Mouse (Mus musculus): ENCODE measurements around the gene Nkx2-5. TPM values are rescaled to one million over a fixed set of nuclear protein-coding genes. Genes with fewer than 3 reads are reported as not detected.

Nkx2-5 gene
- total RNA-seq, 2 experiments from 2014 or later, result not detected

GRCm38 (mm10) chr17:26793068-26793765 is 51.6 kb downstream of the Nkx2-5 start:
- intact Hi-C loops (cut with DNase I), result no loop called here
- no peak for DNase-seq (ENCODE audit: low spot score in 2 of 2)

- intact Hi-C loops (cut with DNase I), result no loop called here
- peak in 1 of 2 experiments; percentile 7 for DNase-seq (ENCODE audit: low spot score in 2 of 2)
Measured at GRCm38 (mm10) chr17:26792096-26792495, 52.7 kb downstream of the Nkx2-5 start.

GRCm38 (mm10) chr17:26791580-26791979 is 53.2 kb downstream of the Nkx2-5 start:
- intact Hi-C loops (cut with DNase I), result no loop called here
- peak; percentile 44 to 46 for DNase-seq (ENCODE audit: low spot score in 2 of 2)

- intact Hi-C loops (cut with DNase I), result no loop called here
- no peak for DNase-seq (ENCODE audit: low spot score in 2 of 2)
Measured at GRCm38 (mm10) chr17:26790269-26791214, 54.3 kb downstream of the Nkx2-5 start.

- DNase-seq (ENCODE audit: low spot score in 2 of 2), result no peak
- intact Hi-C loops (cut with DNase I), result no loop called here
Measured at GRCm38 (mm10) chr17:26789460-26790268, 55.1 kb downstream of the Nkx2-5 start.

GRCm38 (mm10) chr17:26788986-26789385 is 55.8 kb downstream of the Nkx2-5 start:
- intact Hi-C loops (cut with DNase I), result no loop called here
- DNase-seq (ENCODE audit: low spot score in 2 of 2), result no peak

Other genes starting within 250 kb of the Nkx2-5 start
- 10 to 100 TPM; 41.3 to 44.1 TPM for gene Atp6v0e, start 181.8 kb downstream of the Nkx2-5 start, total RNA-seq (2021)
- gene Crebrf, start 129.4 kb downstream of the Nkx2-5 start, total RNA-seq (2021), result 100 to 1,000 TPM; 117 to 118 TPM
- gene Bnip1, start 63.9 kb downstream of the Nkx2-5 start, total RNA-seq (2021), result 10 to 100 TPM; 33.9 to 34.8 TPM
- gene Kifc5b, start 72.1 kb upstream of the Nkx2-5 start, total RNA-seq (2021), result 1 to 10 TPM; 1.9 to 4.2 TPM
- 10 to 100 TPM; 28.9 to 30.8 TPM for gene Phf1, start 88.0 kb upstream of the Nkx2-5 start, total RNA-seq (2021)
- gene Cuta, start 94.6 kb upstream of the Nkx2-5 start, total RNA-seq (2021), result 100 to 1,000 TPM in 1 of 2 experiments, 10 to 100 TPM in 1; 99.1 to 111 TPM
- gene Syngap1, start 96.2 kb upstream of the Nkx2-5 start, total RNA-seq (2021), result 100 to 1,000 TPM; 419 to 475 TPM
- 10 to 100 TPM; 14.9 to 16.7 TPM for gene Zbtb9, start 128.2 kb upstream of the Nkx2-5 start, total RNA-seq (2021)
- 10 to 100 TPM; 13.9 to 16.5 TPM for gene Bak1, start 184.0 kb upstream of the Nkx2-5 start, total RNA-seq (2021)
- gene Itpr3, start 212.3 kb upstream of the Nkx2-5 start, total RNA-seq (2021), result 1 to 10 TPM; 2.0 to 3.4 TPM

Measured in left cerebral cortex, postnatal 36 days (tissue).